In genomic region chr5:119133378-119133777, GRCm38 (mm10) we compare ENCODE assay signal across 28 mouse cellular contexts.
DNase-seq lines count a peak whose midpoint lies in the region; ATAC-seq and TF ChIP-seq lines count a peak whose summit lies in the region.
"Had no signal": no experiment of that assay in that cellular context is flagged by ENCODE, and none has a peak within 500 bp of the region (broad histone marks: within the 10 kb centered on the region; RNA-seq: fewer than 3 reads in every experiment).

No protein-coding gene starts in this region.

- H3K27ac ChIP-seq in heart, adult 2 months = no peak overlapping the region
- no peak overlapping the region for H3K27ac ChIP-seq in limb, embryonic 10.5 days
- H3K27ac ChIP-seq in hindbrain, embryonic 14.5 days = no peak overlapping the region
- H3K27ac ChIP-seq: forebrain, embryonic 10.5 days; forebrain, embryonic 13.5 days; gastrocnemius, adult 2 months; heart, embryonic 10.5 days; heart, embryonic 13.5 days; hindbrain, embryonic 12.5 days; hindbrain, postnatal 0 days had no signal

- no peaks in the 10 kb centered on the region for H3K9me3 ChIP-seq in limb, embryonic 10.5 days (replicated peaks)
- H3K9me3 ChIP-seq in hindbrain, embryonic 14.5 days (ENCODE audit: control insufficient read depth, low read length) = no peaks in the 10 kb centered on the region
- H3K9me3 ChIP-seq: forebrain, embryonic 10.5 days; forebrain, embryonic 13.5 days; heart, embryonic 10.5 days; heart, embryonic 13.5 days; hindbrain, embryonic 12.5 days had no signal

- no peak overlapping the region for H3K9ac ChIP-seq in heart, adult 2 months (ENCODE audit: low read depth, low read length)
- no peak overlapping the region for H3K9ac ChIP-seq in hindbrain, embryonic 14.5 days
- H3K9ac ChIP-seq: forebrain, embryonic 13.5 days; heart, embryonic 13.5 days; hindbrain, embryonic 12.5 days had no signal

- no peak overlapping the region for H3K4me3 ChIP-seq in heart, adult 2 months
- peak overlapping the region; percentile 6; the same call in 1 of the 2 replicates for H3K4me3 ChIP-seq in limb, embryonic 10.5 days
- no peak overlapping the region for H3K4me3 ChIP-seq in hindbrain, embryonic 14.5 days (replicated peaks; ENCODE audit: low read length)
- H3K4me3 ChIP-seq: forebrain, embryonic 10.5 days; forebrain, embryonic 13.5 days; gastrocnemius, adult 2 months; heart, embryonic 10.5 days; heart, embryonic 13.5 days; hindbrain, embryonic 12.5 days had no signal

- WGBS in heart, adult 2 months = 59% methylated on average over 13 of the region's 13 CpGs
- 13% methylated on average over 13 of the region's 13 CpGs for WGBS in limb, embryonic 10.5 days
- 58% methylated on average over 13 of the region's 13 CpGs for WGBS in hindbrain, embryonic 14.5 days

- H3K36me3 ChIP-seq in heart, adult 2 months (ENCODE audit: control insufficient read depth, insufficient read depth, low read length) = no peaks in the 10 kb centered on the region
- no peaks in the 10 kb centered on the region for H3K36me3 ChIP-seq in limb, embryonic 10.5 days
- H3K36me3 ChIP-seq in hindbrain, embryonic 14.5 days (replicated peaks; ENCODE audit: control insufficient read depth, insufficient read depth) = no peaks in the 10 kb centered on the region
- H3K36me3 ChIP-seq: forebrain, embryonic 10.5 days; heart, embryonic 10.5 days; heart, embryonic 13.5 days; hindbrain, embryonic 12.5 days had no signal

- no peaks in the 10 kb centered on the region for H3K79me2 ChIP-seq in heart, adult 2 months (replicated peaks; ENCODE audit: control insufficient read depth, insufficient read depth, low read length)

- H3K4me1 ChIP-seq in heart, adult 2 months (ENCODE audit: control insufficient read depth, insufficient read depth, low read length) = no peaks in the 10 kb centered on the region
- peaks cover 46% of the 10 kb centered on the region for H3K4me1 ChIP-seq in limb, embryonic 10.5 days
- H3K4me1 ChIP-seq in hindbrain, embryonic 14.5 days (replicated peaks; ENCODE audit: control insufficient read depth, insufficient read depth, low read length) = no peaks in the 10 kb centered on the region
- H3K4me1 ChIP-seq: forebrain, embryonic 13.5 days had no signal

- TF ChIP-seq CTCF in heart, adult 2 months (IDR thresholded peaks at IDR 0.05) = no peak

- H3K27me3 ChIP-seq in heart, adult 2 months (ENCODE audit: control insufficient read depth, insufficient read depth, low read length) = no peaks in the 10 kb centered on the region
- peaks cover 69% of the 10 kb centered on the region for H3K27me3 ChIP-seq in limb, embryonic 10.5 days (ENCODE audit: low read depth, poor library complexity, severe bottlenecking)
- H3K27me3 ChIP-seq in hindbrain, embryonic 14.5 days (ENCODE audit: control insufficient read depth, insufficient read depth, low read length) = no peaks in the 10 kb centered on the region
- H3K27me3 ChIP-seq: forebrain, embryonic 13.5 days had no signal

- no peak for TF ChIP-seq POLR2A in heart, adult 2 months (IDR thresholded peaks at IDR 0.05; ENCODE audit: insufficient read depth, low read depth, low read length)

- DNase-seq in heart, adult 11 months = peak; percentile 89
- no peak for DNase-seq in heart, adult 2 months
- DNase-seq in embryo, embryonic 10 days (ENCODE audit: low spot score) = peak; percentile 51
- peak; percentile 50 for DNase-seq in embryo, embryonic 9.5 days (ENCODE audit: extremely low spot score)
- DNase-seq in limb, embryonic 10.5 days (ENCODE audit: low spot score) = peak; percentile 45
- DNase-seq in testis, postnatal 14 days (ENCODE audit: low spot score) = no peak
- no peak for DNase-seq in hindbrain, embryonic 14.5 days (ENCODE audit: low spot score)
- no peak for DNase-seq in thymus, postnatal 36 days
- DNase-seq: adrenal gland, adult 8-10 months; adrenal gland, postnatal 36 days; cerebellum, adult 18-20 months; cerebellum, adult 9-10 months; cerebellum, postnatal 14 days; gastrocnemius, adult 2 months; gastrocnemius, postnatal 14 days; heart, adult 18-20 months; heart, postnatal 14 days; heart, postnatal 4 days had no signal

- no peak for TF ChIP-seq EP300 in heart, adult 2 months (IDR thresholded peaks at IDR 0.05; ENCODE audit: insufficient read depth, low read depth, low read length)

- intact Hi-C loops in heart, adult 2 months (cut with DNase I) = no loop called here

- ATAC-seq in hindbrain, embryonic 14.5 days (ENCODE audit: low FRiP score) = no peak
- ATAC-seq: activated CD4-positive, CD25-positive, alpha-beta regulatory T cell, adult 4 months; forebrain, embryonic 13.5 days; forebrain, embryonic 16.5 days; hindbrain, postnatal 0 days; inflammation-experienced regulatory T-cells, adult 6 months; intestine, embryonic 16.5 days had no signal

- H3K4me2 ChIP-seq in hindbrain, embryonic 14.5 days (replicated peaks) = no peak overlapping the region
- H3K4me2 ChIP-seq: forebrain, embryonic 13.5 days; heart, embryonic 13.5 days; hindbrain, embryonic 12.5 days had no signal

Comparison
In these comparisons a context has a peak if more than half of its experiments do, and no peak if none do; other contexts are left out.
1. DNase-seq: peak in heart, adult 11 months (single experiment), embryo, embryonic 10 days (single experiment), embryo, embryonic 9.5 days (single experiment) and limb, embryonic 10.5 days (single experiment); none in heart, adult 2 months (0 of 2), testis, postnatal 14 days (single experiment), hindbrain, embryonic 14.5 days (single experiment) and thymus, postnatal 36 days (0 of 2).